Mouse (Mus musculus) C2C12 (cell line): ENCODE measurements at regions not wholly inside any gene's neighbourhood (a gene's known extent, or its start where the extent isn't known, plus 50 kb on each side); places are given as distances from the start of the nearest gene placed in this dataset.

Experiments used
- H3K27me3 ChIP-seq: one replicate; pipeline ENCODE4 v1.6.1; 2011; ENCODE audit not compliant: control insufficient read depth, insufficient read depth, insufficient read length
- H3K36me3 ChIP-seq: one replicate; pipeline ENCODE4 v1.6.1; 2011; ENCODE audit not compliant: control insufficient read depth, insufficient read depth
- H3K4me3 ChIP-seq: one replicate; pipeline ENCODE4 v1.5.1; 2011; ENCODE audit warnings: mild to moderate bottlenecking, control low read depth; ENCODE audit not compliant: poor library complexity, insufficient read depth, severe bottlenecking
- H3K79me2 ChIP-seq: one replicate; pipeline ENCODE4 v1.6.1; 2011; ENCODE audit not compliant: control insufficient read depth, insufficient read depth
- H3K79me3 ChIP-seq: one replicate; pipeline ENCODE4 v1.6.1; 2011; ENCODE audit warnings: low read depth, control low read depth
- H3ac ChIP-seq: one replicate; pipeline ENCODE3; 2011; ENCODE audit warnings: low read depth; ENCODE audit not compliant: control insufficient read depth, insufficient read length
- CEBPB ChIP-seq: IDR thresholded peaks from one replicate; pipeline ENCODE4 v1.6.1; 2011; ENCODE audit warnings: low read depth, mild to moderate bottlenecking, control low read depth, moderate library complexity
- CTCF ChIP-seq: IDR thresholded peaks from one replicate; pipeline ENCODE4 v1.5.1; 2011; ENCODE audit not compliant: control insufficient read depth, insufficient read depth, insufficient read length
- FOSL1 ChIP-seq: IDR thresholded peaks from one replicate; pipeline ENCODE4 v1.8.0; 2011; ENCODE audit warnings: mild to moderate bottlenecking, low read length; ENCODE audit not compliant: poor library complexity, insufficient read depth, severe bottlenecking
- MAX ChIP-seq: IDR thresholded peaks from one replicate; pipeline ENCODE4 v1.6.1; 2011; ENCODE audit warnings: mild to moderate bottlenecking, control low read depth
- MYOD1 ChIP-seq: IDR thresholded peaks from one replicate; pipeline ENCODE4 v1.6.1; 2011; ENCODE audit warnings: low read depth; ENCODE audit not compliant: control insufficient read depth, insufficient read length
- MYOG ChIP-seq: IDR thresholded peaks from one replicate; pipeline ENCODE4 v1.6.1; 2011; ENCODE audit not compliant: control insufficient read depth, insufficient read length; ENCODE audit errors: extremely low read depth
- USF1 ChIP-seq: IDR thresholded peaks from one replicate; pipeline ENCODE4 v1.6.1; 2011; ENCODE audit warnings: low read depth, mild to moderate bottlenecking, control low read depth, moderate library complexity

GRCm38 (mm10) chr13:30074517-30075064, 61.7 kb upstream of the Mboat1 start:
- TF ChIP-seq CEBPB (no peak), USF1 (peak; percentile 70)
- H3K36me3 ChIP-seq = no peaks in the 10 kb centered on the region
- H3K79me3 ChIP-seq = no peaks in the 10 kb centered on the region
- no peak overlapping the region for H3K4me3 ChIP-seq
- H3K79me2 ChIP-seq = no peaks in the 10 kb centered on the region
- H3ac ChIP-seq = no peak overlapping the region
- no peaks in the 10 kb centered on the region for H3K27me3 ChIP-seq

- no peak overlapping the region for H3K4me3 ChIP-seq
- TF ChIP-seq FOSL1 (no peak), CEBPB (no peak), MYOG (no peak), MYOD1 (no peak), CTCF (no peak), MAX (no peak), USF1 (no peak)
- H3ac ChIP-seq = no peak overlapping the region
- no peaks in the 10 kb centered on the region for H3K27me3 ChIP-seq
- no peaks in the 10 kb centered on the region for H3K36me3 ChIP-seq
- H3K79me3 ChIP-seq = no peaks in the 10 kb centered on the region
- no peaks in the 10 kb centered on the region for H3K79me2 ChIP-seq
These were observed 62.2 kb upstream of the Mboat1 start for GRCm38 (mm10) chr13:30074069-30074468.

DNA sequence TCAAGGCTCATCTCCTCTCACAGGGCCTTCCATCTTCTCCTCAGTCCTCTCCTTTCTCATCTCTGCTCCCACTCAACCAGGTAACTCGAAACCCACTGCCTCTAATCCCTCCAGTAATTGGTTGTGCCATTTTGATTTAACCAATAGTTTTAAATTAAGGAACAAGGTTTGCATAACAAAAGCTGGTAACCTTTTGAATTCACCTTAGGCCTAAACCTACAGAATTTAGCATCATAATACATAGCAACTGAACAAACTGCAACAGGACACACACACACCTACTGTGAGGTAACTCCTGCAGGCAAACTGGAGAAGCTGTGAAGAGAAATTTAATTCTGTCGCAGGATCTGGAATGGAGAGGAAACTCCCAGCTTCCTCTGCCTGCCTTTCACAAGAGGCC, 66.9 kb upstream of the Mboat1 start:
- Histone ChIP-seq H3K4me3 (no peak overlapping the region), H3K79me3 (no peaks in the 10 kb centered on the region), H3K36me3 (no peaks in the 10 kb centered on the region), H3ac (no peak overlapping the region), H3K79me2 (no peaks in the 10 kb centered on the region), H3K27me3 (no peaks in the 10 kb centered on the region)
- TF ChIP-seq MYOD1 = no peak
- TF ChIP-seq MYOG = no peak
- no peak for TF ChIP-seq MAX
- TF ChIP-seq CEBPB = no peak
- no peak for TF ChIP-seq CTCF
- no peak for TF ChIP-seq USF1
- no peak for TF ChIP-seq FOSL1

GRCm38 (mm10) chr13:30067581-30068375, 68.5 kb upstream of the Mboat1 start:
- no peak overlapping the region for H3K4me3 ChIP-seq
- H3K79me2 ChIP-seq = no peaks in the 10 kb centered on the region
- no peaks in the 10 kb centered on the region for H3K27me3 ChIP-seq
- H3ac ChIP-seq = no peak overlapping the region
- H3K36me3 ChIP-seq = no peaks in the 10 kb centered on the region
- no peak for TF ChIP-seq MYOD1
- no peak for TF ChIP-seq USF1
- TF ChIP-seq CEBPB = no peak
- no peak for TF ChIP-seq MYOG
- TF ChIP-seq FOSL1 = no peak
- no peak for TF ChIP-seq MAX
- TF ChIP-seq CTCF = no peak
- no peaks in the 10 kb centered on the region for H3K79me3 ChIP-seq

GRCm38 (mm10) chr13:30065520-30065919, 70.8 kb upstream of the Mboat1 start:
- Histone ChIP-seq H3K4me3 (no peak overlapping the region), H3K79me2 (no peaks in the 10 kb centered on the region)

GRCm38 (mm10) chr13:30063741-30064140, 72.5 kb upstream of the Mboat1 start:
- H3ac ChIP-seq = no peak overlapping the region
- H3K36me3 ChIP-seq = no peaks in the 10 kb centered on the region
- no peaks in the 10 kb centered on the region for H3K79me2 ChIP-seq
- H3K4me3 ChIP-seq = no peak overlapping the region
- no peak for TF ChIP-seq CTCF
- TF ChIP-seq MAX = no peak
- no peaks in the 10 kb centered on the region for H3K27me3 ChIP-seq
- H3K79me3 ChIP-seq = no peaks in the 10 kb centered on the region

More at GRCm38 (mm10) chr13:30065520-30065919, 70.8 kb upstream of the Mboat1 start:
- TF ChIP-seq MAX (no peak), CEBPB (no peak), CTCF (no peak), USF1 (no peak), FOSL1 (no peak), MYOG (no peak), MYOD1 (no peak)
- no peaks in the 10 kb centered on the region for H3K36me3 ChIP-seq
- H3ac ChIP-seq = no peak overlapping the region
- H3K79me3 ChIP-seq = no peaks in the 10 kb centered on the region
- H3K27me3 ChIP-seq = no peaks in the 10 kb centered on the region
